Mouse (Mus musculus): ENCODE measurements around the gene Alpl.

DNA sequence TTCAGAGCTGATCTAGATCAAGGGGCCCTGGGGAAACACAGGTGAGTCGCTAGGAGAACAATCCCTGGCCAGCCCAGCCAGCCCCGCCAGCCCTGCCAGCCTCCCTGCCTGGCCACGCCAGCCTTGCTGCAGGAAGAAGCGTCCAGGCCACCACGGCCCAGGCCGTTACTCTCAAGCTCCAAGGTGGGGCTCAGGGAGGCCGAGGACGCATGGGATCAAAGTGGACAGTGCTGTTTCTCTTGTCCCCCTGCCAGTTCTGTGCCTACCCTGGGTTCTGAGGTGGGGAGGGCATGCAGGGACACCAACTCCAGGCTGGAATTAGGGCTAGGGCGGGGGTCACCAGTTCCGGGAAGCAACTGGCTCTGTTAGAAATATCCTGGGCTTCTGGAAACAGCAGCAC lies 64.3 kb downstream of the Alpl start:
- no peak for TF ChIP-seq POLR2AphosphoS2 (IDR thresholded peaks at IDR 0.05; ENCODE audit: insufficient read length, low read depth)
- no peak for TF ChIP-seq POLR2A (IDR thresholded peaks at IDR 0.05; ENCODE audit: insufficient read length, low read depth)
- no peak for TF ChIP-seq MAX (IDR thresholded peaks at IDR 0.05; ENCODE audit: low read depth)
- no peak for TF ChIP-seq MYOG (IDR thresholded peaks at IDR 0.05; ENCODE audit: control insufficient read depth in 1 of 3, insufficient read depth in 1 of 3, insufficient read length in 2 of 3, low read depth in 2 of 3)
- TF ChIP-seq E2F4 (IDR thresholded peaks at IDR 0.05; ENCODE audit: insufficient read depth): no peak
- TF ChIP-seq TCF12 (IDR thresholded peaks at IDR 0.05; ENCODE audit: insufficient read depth, poor library complexity, severe bottlenecking): no peak
- no peak for TF ChIP-seq CEBPB (IDR thresholded peaks at IDR 0.05; ENCODE audit: insufficient read depth, poor library complexity, severe bottlenecking)
- TF ChIP-seq USF1 (IDR thresholded peaks at IDR 0.05; ENCODE audit: low read depth): no peak
- TF ChIP-seq TCF3 (IDR thresholded peaks at IDR 0.05; ENCODE audit: insufficient read length, low read depth): no peak
- no peak for TF ChIP-seq MYOD1 (IDR thresholded peaks at IDR 0.05; ENCODE audit: control insufficient read depth in 1 of 3, insufficient read length in 2 of 3, low read depth in 2 of 3)
- no peak for TF ChIP-seq REST (IDR thresholded peaks at IDR 0.05; ENCODE audit: insufficient read depth, insufficient read length)
- no peak for TF ChIP-seq SRF (IDR thresholded peaks at IDR 0.05; ENCODE audit: control insufficient read depth, insufficient read length, low read depth)

Data from myocyte (in vitro differentiated cells).